Comparison of ENCODE assay signal across 12 mouse cellular contexts in the genomic region with DNA sequence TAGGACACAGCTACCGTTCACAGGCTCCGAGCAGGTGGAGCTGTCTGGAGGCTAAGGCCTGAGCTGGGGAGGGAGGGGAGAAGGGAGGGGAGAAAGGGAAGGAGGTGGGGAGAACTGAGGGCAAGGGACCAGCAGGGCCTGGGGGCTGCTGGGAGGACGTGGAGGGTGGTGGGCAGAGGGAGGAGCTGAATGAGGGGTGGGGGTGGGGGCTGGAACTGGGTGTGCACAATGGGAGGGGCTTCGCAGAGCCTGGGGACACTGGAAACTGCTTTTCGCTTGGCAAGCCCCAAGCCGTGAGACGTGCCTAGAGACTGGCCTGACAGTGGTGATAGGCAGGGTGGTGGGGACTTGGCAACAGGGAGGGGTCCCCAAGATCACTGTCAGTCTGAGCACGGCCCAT. TPM values are rescaled to one million over a fixed set of nuclear protein-coding genes. Genes with fewer than 3 reads are reported as not detected.
DNase-seq lines count a peak whose midpoint lies in the region; ATAC-seq and TF ChIP-seq lines count a peak whose summit lies in the region.
"Had no signal": no experiment of that assay in that cellular context is flagged by ENCODE, and none has a peak within 500 bp of the region (broad histone marks: within the 10 kb centered on the region; RNA-seq: fewer than 3 reads in every experiment).

No protein-coding gene starts in this region.

- intact Hi-C loops in heart, postnatal 36 days (cut with DNase I) = loop anchor here (10.0 kb wide), 1 partner anchor 786 kb away; no protein-coding TSS in a partner anchor

- 19% methylated on average over 8 of the region's 8 CpGs for WGBS in heart, embryonic 10.5 days
- WGBS in limb, embryonic 12.5 days = 17% methylated on average over 8 of the region's 8 CpGs
- WGBS in stomach, postnatal 0 days = 29% methylated on average over 8 of the region's 8 CpGs

- no peak for DNase-seq in heart, embryonic 10.5 days (ENCODE audit: low spot score)
- no peak for DNase-seq in heart, postnatal 36 days
- DNase-seq in stomach, postnatal 0 days (ENCODE audit: low spot score) = no peak
- DNase-seq in cerebellum, postnatal 36 days = no peak
- no peak for DNase-seq in right cerebral cortex, adult 18-20 months
- DNase-seq: left cerebral cortex, postnatal 4 days; thymus, adult 2 months had no signal

- peak overlapping the region; percentile 66 for H3K4me3 ChIP-seq in heart, embryonic 10.5 days
- peak overlapping the region; percentile 50 for H3K4me3 ChIP-seq in megakaryocyte, embryonic 14.5 days (replicated peaks)
- peak overlapping the region; percentile 35 for H3K4me3 ChIP-seq in limb, embryonic 12.5 days (replicated peaks)
- H3K4me3 ChIP-seq in stomach, postnatal 0 days (ENCODE audit: low read depth, low read length) = no peak overlapping the region

- peak overlapping the region; percentile 60 for H3K4me2 ChIP-seq in limb, embryonic 12.5 days
- H3K4me2 ChIP-seq in stomach, postnatal 0 days (replicated peaks; ENCODE audit: low read depth) = peak overlapping the region; percentile 52; the same call in 1 of the 2 replicates

- H3K27me3 ChIP-seq in heart, embryonic 10.5 days (ENCODE audit: insufficient read depth, poor library complexity, severe bottlenecking) = peaks cover 35% of the 10 kb centered on the region
- H3K27me3 ChIP-seq in megakaryocyte, embryonic 14.5 days (replicated peaks) = peaks cover 76% of the 10 kb centered on the region
- peaks cover 41% of the 10 kb centered on the region for H3K27me3 ChIP-seq in limb, embryonic 12.5 days
- peaks cover 2% of the 10 kb centered on the region; the same call in 1 of the 2 replicates for H3K27me3 ChIP-seq in stomach, postnatal 0 days (ENCODE audit: control insufficient read depth, insufficient read depth, low read length)

- H3K36me3 ChIP-seq in heart, embryonic 10.5 days = 0 out of 2 replicates have a peak, but pooled peaks cover 6% of the 10 kb centered on the region
- peaks cover 5% of the 10 kb centered on the region for H3K36me3 ChIP-seq in megakaryocyte, embryonic 14.5 days (replicated peaks; ENCODE audit: low read length)
- peaks cover 10% of the 10 kb centered on the region; the same call in 1 of the 2 replicates for H3K36me3 ChIP-seq in limb, embryonic 12.5 days
- H3K36me3 ChIP-seq in stomach, postnatal 0 days (ENCODE audit: control insufficient read depth, insufficient read depth, low read length) = no peaks in the 10 kb centered on the region

- H3K9me3 ChIP-seq in heart, embryonic 10.5 days = no peaks in the 10 kb centered on the region
- H3K9me3 ChIP-seq in megakaryocyte, embryonic 14.5 days = peaks cover 10% of the 10 kb centered on the region
- H3K9me3 ChIP-seq in limb, embryonic 12.5 days = no peaks in the 10 kb centered on the region
- H3K9me3 ChIP-seq in stomach, postnatal 0 days (ENCODE audit: control insufficient read depth, low read length) = no peaks in the 10 kb centered on the region

- peaks cover 71% of the 10 kb centered on the region for H3K4me1 ChIP-seq in heart, embryonic 10.5 days
- peaks cover 66% of the 10 kb centered on the region for H3K4me1 ChIP-seq in megakaryocyte, embryonic 14.5 days
- peaks cover 71% of the 10 kb centered on the region for H3K4me1 ChIP-seq in limb, embryonic 12.5 days (replicated peaks)
- H3K4me1 ChIP-seq in stomach, postnatal 0 days (replicated peaks; ENCODE audit: control insufficient read depth, insufficient read depth) = peaks cover 19% of the 10 kb centered on the region

- TF ChIP-seq CTCF in stomach, postnatal 0 days (IDR thresholded peaks at IDR 0.05; ENCODE audit: low read depth) = no peak

- H3K9ac ChIP-seq in limb, embryonic 12.5 days (replicated peaks) = no peak overlapping the region; the same call in 1 of the 2 replicates
- no peak overlapping the region for H3K9ac ChIP-seq in stomach, postnatal 0 days (ENCODE audit: low read length)

- no peak for ATAC-seq in megakaryocyte, adult 5-6 weeks (ENCODE audit: poor library complexity, severe bottlenecking)
- ATAC-seq in limb, embryonic 12.5 days (ENCODE audit: insufficient number of reproducible peaks, insufficient read depth, low FRiP score, low TSS enrichment, low read depth) = no peak
- no peak for ATAC-seq in stomach, postnatal 0 days (ENCODE audit: low FRiP score, low TSS enrichment)

- no peak for TF ChIP-seq EP300 in stomach, postnatal 0 days (optimal IDR thresholded peaks at IDR 0.05)

- peak overlapping the region; percentile 88 for H3K27ac ChIP-seq in heart, embryonic 10.5 days
- peak overlapping the region; percentile 45; the same call in 1 of the 2 replicates for H3K27ac ChIP-seq in limb, embryonic 12.5 days
- 0 out of 2 replicates have a peak overlapping the region, but pooled peaks have one; percentile 35 for H3K27ac ChIP-seq in stomach, postnatal 0 days (replicated peaks)

RNA-seq across cellular contexts. Expression of a gene that starts 7.0 kb away (rescaled TPM):
- polyA plus RNA-seq in heart, embryonic 10.5 days (2016; fragmentation: Nextera tagmentation; extraction: Ambion mirVana) = 50.4 and 73.5 TPM in 2 replicates
- 10 to 100 TPM; 45.8 to 47.7 TPM for total RNA-seq in heart, postnatal 36 days (2021)
- polyA plus RNA-seq in megakaryocyte, embryonic 14.5 days (2012; ENCODE audit: insufficient read depth, low replicate concordance) = 24.6 and 26.9 TPM in 2 replicates
- 18.1 and 18.6 TPM in 2 replicates for total RNA-seq in megakaryocyte, adult 5-6 weeks (2015)
- total RNA-seq in megakaryocyte, adult 5-6 weeks (2017) = 17.3 and 52.6 TPM in 2 replicates
- 113 and 126 TPM in 2 replicates for polyA plus RNA-seq in limb, embryonic 12.5 days (2016; fragmentation: Nextera tagmentation; extraction: Ambion mirVana)
- polyA plus RNA-seq in stomach, postnatal 0 days (2015; fragmentation: Nextera tagmentation; extraction: Ambion mirVana) = 22.2 and 22.8 TPM in 2 replicates

RNA-seq across cellular contexts. Expression of a gene that starts 43.0 kb away (rescaled TPM):
- polyA plus RNA-seq in heart, embryonic 10.5 days (2016; fragmentation: Nextera tagmentation; extraction: Ambion mirVana) = not detected in 2 replicates
- total RNA-seq in heart, postnatal 36 days (2021) = not detected
- 0.22 TPM in 1 of 2 replicates, not detected in the other for polyA plus RNA-seq in megakaryocyte, embryonic 14.5 days (2012; ENCODE audit: insufficient read depth, low replicate concordance)
- not detected in 2 replicates for total RNA-seq in megakaryocyte, adult 5-6 weeks (2015)
- not detected in 2 replicates for total RNA-seq in megakaryocyte, adult 5-6 weeks (2017)
- not detected in 2 replicates for polyA plus RNA-seq in limb, embryonic 12.5 days (2016; fragmentation: Nextera tagmentation; extraction: Ambion mirVana)
- not detected in 2 replicates for polyA plus RNA-seq in stomach, postnatal 0 days (2015; fragmentation: Nextera tagmentation; extraction: Ambion mirVana)
- total RNA-seq: gastrocnemius, postnatal 4 days; left cerebral cortex, postnatal 4 days; neutrophil, adult 5-6 weeks had no signal

Comparison
In these comparisons a context has a peak if more than half of its experiments do, and no peak if none do; other contexts are left out.
1. H3K27ac ChIP-seq: peak in every context shown above with its lines; median percentile 88 in heart, embryonic 10.5 days; 45 in limb, embryonic 12.5 days; 35 in stomach, postnatal 0 days.